Mouse (Mus musculus) ES-Bruce4 (cell line): Measurements from ENCODE around the gene 1700069L16Rik.

Source experiments
- CTCF ChIP-seq: IDR thresholded peaks from one replicate; pipeline ENCODE4 v1.8.1; 2011; ENCODE audit warnings: low read depth, low read length
- EP300 ChIP-seq: IDR thresholded peaks from 2 replicates; pipeline ENCODE4 v1.6.1; 2011; ENCODE audit warnings: low read depth, low read length; ENCODE audit not compliant: insufficient read depth
- POLR2A ChIP-seq: IDR thresholded peaks from one replicate; pipeline ENCODE4 v1.8.1; 2011; ENCODE audit warnings: low read length; ENCODE audit not compliant: insufficient read depth

- TF ChIP-seq CTCF: no peak
- no peak for TF ChIP-seq POLR2A
- no peak for TF ChIP-seq EP300
Observed at GRCm38 (mm10) chr5:113703803-113704585, 20.6 kb downstream of the 1700069L16Rik start.
